Mouse (Mus musculus) inflammation-experienced regulatory T-cells, adult 16 weeks (primary cell): ENCODE data around the gene Hist1h1b. TPM values are rescaled to one million over a fixed set of nuclear protein-coding genes. Genes with fewer than 3 reads are reported as not detected.

Source experiments
- polyA plus RNA-seq: library from polyadenylated mRNA; unstranded; fragments of 100-300 nt; shearing (Covaris generic); gene quantifications from one replicate; pipeline ENCODE4 v1.2.1, GENCODE M21; 2017

The Hist1h1b gene
- 4.3 TPM for polyA plus RNA-seq

GRCm38 (mm10) chr13:21779767-21780731, at the start of gene Hist1h1b:
Gene Hist1h1b (minus strand): TSS chr13:21780625.

DNA sequence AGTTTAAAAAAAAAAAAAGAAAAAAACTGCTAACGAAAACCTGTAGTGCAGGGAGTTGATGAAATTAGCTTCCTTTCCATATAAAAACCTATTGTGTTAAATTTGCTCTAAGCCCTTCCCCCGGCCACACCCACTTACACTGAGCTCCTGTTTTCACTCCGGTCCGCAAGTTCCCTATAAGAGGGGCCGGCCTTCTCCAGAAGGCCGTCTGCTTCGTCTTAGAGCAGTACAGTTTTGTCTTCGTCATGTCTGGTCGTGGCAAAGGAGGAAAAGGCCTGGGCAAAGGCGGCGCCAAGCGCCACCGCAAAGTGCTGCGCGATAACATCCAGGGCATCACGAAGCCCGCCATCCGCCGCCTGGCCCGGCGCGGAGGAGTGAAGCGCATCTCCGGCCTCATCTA, 31.1 kb upstream of the Hist1h1b start, which contains the start of gene Hist1h4m:
Gene Hist1h4m, plus strand, starts transcription at position 208 of the 400 bp plus-strand sequence.

DNA sequence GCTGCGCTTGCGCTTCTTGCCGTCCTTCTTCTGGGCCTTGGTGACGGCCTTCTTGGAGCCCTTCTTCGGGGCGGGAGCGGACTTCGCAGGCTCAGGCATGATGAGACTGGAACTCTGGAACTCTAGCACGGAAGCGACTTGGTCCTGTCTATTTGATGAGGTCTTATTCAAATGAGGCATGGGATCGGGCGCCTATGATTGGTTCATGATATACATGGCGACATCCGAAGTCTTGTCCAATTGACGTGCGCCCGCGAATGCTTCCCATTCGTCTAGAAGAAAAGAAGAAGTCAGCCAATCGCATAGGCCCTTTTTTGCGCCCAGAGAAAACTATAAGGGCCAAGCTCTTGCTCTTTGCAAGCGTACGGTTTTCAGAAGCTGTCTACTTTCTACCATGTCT, 29.6 kb upstream of the Hist1h1b start, which contains the start of the genes Hist1h2bq and Hist1h2ao:
Gene Hist1h2bq, minus strand, starts transcription at position 125 of the 400 bp plus-strand sequence.
Gene Hist1h2ao, plus strand, starts transcription at position 393 of the 400 bp plus-strand sequence.

GRCm38 (mm10) chr13:21786899-21787629, 6.6 kb upstream of the Hist1h1b start, which contains the start of the genes Hist1h2an and Hist1h2bp:
Gene Hist1h2an (minus strand): TSS chr13:21787218.
Gene Hist1h2bp (plus strand): TSS chr13:21787461.

DNA sequence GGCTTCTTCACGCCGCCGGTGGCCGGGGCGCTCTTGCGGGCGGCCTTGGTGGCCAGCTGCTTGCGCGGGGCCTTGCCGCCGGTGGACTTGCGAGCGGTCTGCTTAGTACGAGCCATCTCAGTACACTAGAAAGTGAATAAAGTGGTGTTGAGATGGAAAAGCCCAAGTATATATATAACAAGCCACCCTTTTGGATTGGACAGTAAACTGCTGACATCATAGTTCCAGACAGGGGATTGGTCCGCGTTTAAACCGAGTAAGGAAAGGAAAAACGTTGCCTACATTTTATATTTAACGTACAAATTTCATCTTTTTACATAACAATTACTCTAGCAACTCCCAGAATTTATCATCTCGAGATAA, 2.8 kb upstream of the Hist1h1b start, which contains the start of gene Hist1h3i:
Gene Hist1h3i, minus strand, starts transcription at position 116 of the 363 bp plus-strand sequence.

DNA sequence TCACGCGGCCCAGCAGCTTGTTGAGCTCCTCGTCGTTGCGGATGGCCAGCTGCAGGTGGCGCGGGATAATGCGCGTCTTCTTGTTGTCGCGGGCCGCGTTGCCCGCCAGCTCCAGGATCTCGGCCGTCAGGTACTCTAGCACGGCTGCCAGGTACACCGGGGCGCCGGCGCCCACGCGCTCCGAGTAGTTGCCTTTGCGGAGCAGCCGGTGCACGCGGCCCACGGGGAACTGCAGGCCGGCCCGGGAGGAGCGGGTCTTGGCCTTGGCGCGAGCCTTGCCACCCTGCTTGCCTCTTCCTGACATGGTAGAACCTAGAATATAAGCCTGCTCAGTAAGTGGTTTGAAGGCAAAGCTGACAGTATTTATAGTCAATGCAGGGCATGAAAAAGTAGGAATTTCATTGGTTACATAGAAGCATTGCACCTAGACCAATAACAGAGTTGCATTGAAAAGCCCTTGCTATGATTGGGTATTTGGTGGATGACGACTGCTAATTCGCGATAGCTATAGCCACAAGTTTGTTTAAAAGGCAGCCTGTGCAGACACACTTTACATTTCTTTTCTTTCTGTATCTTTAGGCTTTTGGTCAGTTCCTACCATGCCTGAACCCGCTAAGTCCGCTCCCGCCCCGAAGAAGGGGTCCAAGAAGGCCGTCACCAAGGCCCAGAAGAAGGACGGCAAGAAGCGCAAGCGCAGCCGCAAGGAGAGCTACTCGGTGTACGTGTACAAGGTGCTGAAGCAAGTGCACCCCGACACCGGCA, 26.7 kb downstream of the Hist1h1b start, which contains the start of the genes Hist1h2ak and Hist1h2bn:
Gene Hist1h2ak, minus strand, starts transcription at position 304 of the 762 bp plus-strand sequence.
Gene Hist1h2bn, plus strand, starts transcription at position 600 of the 762 bp plus-strand sequence.

DNA sequence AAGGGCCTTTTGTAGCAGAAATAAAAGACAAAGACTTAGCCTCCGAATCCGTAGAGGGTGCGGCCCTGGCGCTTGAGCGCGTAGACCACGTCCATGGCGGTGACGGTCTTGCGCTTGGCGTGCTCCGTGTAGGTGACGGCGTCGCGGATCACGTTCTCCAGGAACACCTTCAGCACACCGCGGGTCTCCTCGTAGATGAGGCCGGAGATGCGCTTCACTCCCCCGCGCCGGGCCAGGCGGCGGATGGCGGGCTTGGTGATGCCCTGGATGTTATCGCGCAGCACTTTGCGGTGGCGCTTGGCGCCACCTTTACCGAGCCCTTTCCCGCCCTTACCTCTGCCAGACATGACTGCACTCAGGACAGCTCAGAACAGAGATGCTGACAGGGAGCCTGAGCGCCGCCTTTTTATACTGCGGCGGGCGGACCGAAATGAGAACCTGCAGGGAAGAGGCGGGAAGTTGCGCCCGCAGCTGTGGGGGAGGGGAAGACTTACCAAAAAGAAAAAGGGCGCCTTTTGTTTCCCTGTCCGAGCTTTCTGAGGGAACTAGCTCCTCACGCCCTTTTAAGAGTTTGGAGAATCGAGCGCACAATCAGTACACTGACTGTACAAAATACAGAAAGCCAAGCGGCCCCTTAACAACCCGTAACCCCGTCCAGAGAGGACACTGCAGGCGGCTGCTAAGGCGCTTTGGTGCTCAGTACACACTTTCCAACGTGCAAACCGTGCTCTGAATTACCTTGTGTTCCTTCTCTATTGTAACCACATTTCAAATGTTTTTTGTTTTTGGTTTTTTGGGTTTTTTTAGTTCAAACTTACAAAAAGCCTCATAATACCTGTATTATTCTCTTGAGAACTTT, 30.0 kb downstream of the Hist1h1b start, which contains the start of gene Hist1h4k:
Gene Hist1h4k, minus strand, starts transcription at position 347 of the 859 bp plus-strand sequence.

DNA sequence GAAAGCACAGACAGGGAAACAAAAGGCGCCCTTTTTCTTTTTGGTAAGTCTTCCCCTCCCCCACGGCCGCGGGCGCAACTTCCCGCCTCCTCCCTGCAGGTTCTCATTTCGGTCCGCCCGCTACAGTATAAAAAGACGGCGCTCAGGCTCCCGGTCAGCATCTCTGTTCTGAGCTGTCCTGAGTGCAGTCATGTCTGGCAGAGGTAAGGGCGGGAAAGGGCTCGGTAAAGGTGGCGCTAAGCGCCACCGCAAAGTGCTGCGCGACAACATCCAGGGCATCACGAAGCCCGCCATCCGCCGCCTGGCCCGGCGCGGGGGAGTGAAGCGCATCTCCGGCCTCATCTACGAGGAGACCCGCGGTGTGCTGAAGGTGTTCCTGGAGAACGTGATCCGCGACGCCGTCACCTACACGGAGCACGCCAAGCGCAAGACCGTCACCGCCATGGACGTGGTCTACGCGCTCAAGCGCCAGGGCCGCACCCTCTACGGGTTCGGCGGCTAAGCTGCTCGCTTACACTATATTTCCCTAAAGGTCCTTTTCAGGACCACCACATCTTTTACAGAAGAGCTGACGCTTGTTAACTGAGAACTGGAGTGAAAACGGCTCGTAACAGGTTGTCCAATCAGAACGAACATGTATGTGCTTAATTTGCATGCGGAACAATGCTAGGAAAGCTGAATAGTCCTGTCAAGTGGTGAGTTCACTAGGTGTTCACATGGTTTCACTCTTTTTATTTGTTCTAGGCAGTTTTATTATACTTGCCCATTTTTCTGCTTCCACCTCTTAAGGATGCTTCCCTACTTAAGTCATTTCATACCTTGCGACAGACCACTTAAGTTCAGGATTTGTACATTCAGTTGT, 45.3 kb downstream of the Hist1h1b start, which contains the start of gene Hist1h4j:
Gene Hist1h4j, plus strand, starts transcription at position 159 of the 862 bp plus-strand sequence.

Other genes starting within 250 kb of the Hist1h1b start
- 10.4 TPM for gene Zkscan8, start 249.5 kb downstream of the Hist1h1b start, polyA plus RNA-seq
- gene Olfr1366, start 237.8 kb downstream of the Hist1h1b start, polyA plus RNA-seq: not detected
- 0.20 TPM for gene Olfr1535, start 220.7 kb downstream of the Hist1h1b start, polyA plus RNA-seq
- gene Olfr1364, start 198.9 kb downstream of the Hist1h1b start, polyA plus RNA-seq: not detected
- not detected for gene Olfr1362, start 166.6 kb downstream of the Hist1h1b start, polyA plus RNA-seq
- gene Olfr11, start 138.1 kb downstream of the Hist1h1b start, polyA plus RNA-seq: not detected
- gene Olfr1361, start 117.2 kb downstream of the Hist1h1b start, polyA plus RNA-seq: not detected
- gene Olfr1360, start 103.2 kb downstream of the Hist1h1b start, polyA plus RNA-seq: not detected
- gene Olfr1359, start 82.5 kb downstream of the Hist1h1b start, polyA plus RNA-seq: not detected
- gene Hist1h2bl, start 64.5 kb downstream of the Hist1h1b start, polyA plus RNA-seq: not detected
- gene Hist1h2ai, start 64.2 kb downstream of the Hist1h1b start, polyA plus RNA-seq: not detected
- not detected for gene Hist1h3h, start 63.0 kb downstream of the Hist1h1b start, polyA plus RNA-seq
- gene Hist1h2bm, start 58.6 kb downstream of the Hist1h1b start, polyA plus RNA-seq: 0.82 TPM
- not detected for gene Hist1h4j, start 45.6 kb downstream of the Hist1h1b start, polyA plus RNA-seq
- 22.8 TPM for gene Hist1h4k, start 30.1 kb downstream of the Hist1h1b start, polyA plus RNA-seq
- 3.0 TPM for gene Hist1h2ak, start 26.8 kb downstream of the Hist1h1b start, polyA plus RNA-seq
- gene Hist1h2bn, start 26.5 kb downstream of the Hist1h1b start, polyA plus RNA-seq: 2.1 TPM
- 1.6 TPM for gene Hist1h3i, start 2.7 kb upstream of the Hist1h1b start, polyA plus RNA-seq
- gene Hist1h2an, start 6.6 kb upstream of the Hist1h1b start, polyA plus RNA-seq: not detected
- gene Hist1h2bp, start 6.8 kb upstream of the Hist1h1b start, polyA plus RNA-seq: not detected
- gene Hist1h2bq, start 29.6 kb upstream of the Hist1h1b start, polyA plus RNA-seq: 6.5 TPM
- not detected for gene Hist1h2ao, start 29.8 kb upstream of the Hist1h1b start, polyA plus RNA-seq
- 42.3 TPM for gene Hist1h4m, start 31.1 kb upstream of the Hist1h1b start, polyA plus RNA-seq
- 3.8 TPM for gene Hist1h4n, start 51.6 kb upstream of the Hist1h1b start, polyA plus RNA-seq
- gene Hist1h2ap, start 52.9 kb upstream of the Hist1h1b start, polyA plus RNA-seq: 104 TPM
- 6.7 TPM for gene Hist1h2br, start 53.1 kb upstream of the Hist1h1b start, polyA plus RNA-seq
- 0.24 TPM for gene Zfp184, start 164.5 kb upstream of the Hist1h1b start, polyA plus RNA-seq
- not detected for gene Pom121l2, start 200.6 kb upstream of the Hist1h1b start, polyA plus RNA-seq
- gene Prss16, start 229.1 kb upstream of the Hist1h1b start, polyA plus RNA-seq: 0.20 TPM